Mouse (Mus musculus) heart, adult 9 months (tissue): ENCODE data around the gene BC061237.
"Not testable (repeated sequence)": the region's sequence is repeated elsewhere in the genome, so short reads cannot be mapped to it uniquely, and the experiment has no call there.

ENCODE experiments used
- DNase-seq, 2 experiments: peaks; one replicate each; pipeline ENCODE4 v3.0.0; 2022; ENCODE audit warnings: low spot score in 2 of 2

BC061237 gene

GRCm38 (mm10) chr14:44492163-44492562 lies at the start of gene BC061237:
Gene BC061237 (plus strand): TSS chr14:44492463.
- not testable (repeated sequence) for DNase-seq

- not testable (repeated sequence) for DNase-seq
Observed at GRCm38 (mm10) chr14:44517976-44518375, 25.7 kb downstream of the BC061237 start, which contains the start of gene Gm17093. Gene Gm17093 (plus strand): TSS chr14:44518276.

GRCm38 (mm10) chr14:44547961-44548360 lies 55.7 kb downstream of the BC061237 start:
- DNase-seq = not testable (repeated sequence)
